Mouse (Mus musculus) gastrocnemius, postnatal 10 days (tissue): ENCODE measurements around the gene Gm2431. TPM values are rescaled to one million over a fixed set of nuclear protein-coding genes. Genes with fewer than 3 reads are reported as not detected.
"Not testable (repeated sequence)": the region's sequence is repeated elsewhere in the genome, so short reads cannot be mapped to it uniquely, and the experiment has no call there.

Source experiments
- DNase-seq: peaks from one replicate; pipeline ENCODE4 v3.0.0; 2021; ENCODE audit warnings: mixed read lengths
- long read RNA-seq, 2 experiments: library from polyadenylated mRNA; stranded (forward); transcript quantifications; one replicate each; pipeline ENCODE4 v2.0.0; 2021
- total RNA-seq, 2 experiments: library from RNA; stranded (reverse); gene quantifications; 2 replicates each; pipeline ENCODE4 v1.2.3; 2021

The Gm2431 gene
- not detected for total RNA-seq
- long read RNA-seq, experiment 1: 0 reads
- long read RNA-seq, experiment 2: 0 reads

GRCm38 (mm10) chr7:142258254-142258653 is at the start of gene Gm2431:
Gene Gm2431 (minus strand): TSS chr7:142258354.
- DNase-seq: not testable (repeated sequence)

DNA sequence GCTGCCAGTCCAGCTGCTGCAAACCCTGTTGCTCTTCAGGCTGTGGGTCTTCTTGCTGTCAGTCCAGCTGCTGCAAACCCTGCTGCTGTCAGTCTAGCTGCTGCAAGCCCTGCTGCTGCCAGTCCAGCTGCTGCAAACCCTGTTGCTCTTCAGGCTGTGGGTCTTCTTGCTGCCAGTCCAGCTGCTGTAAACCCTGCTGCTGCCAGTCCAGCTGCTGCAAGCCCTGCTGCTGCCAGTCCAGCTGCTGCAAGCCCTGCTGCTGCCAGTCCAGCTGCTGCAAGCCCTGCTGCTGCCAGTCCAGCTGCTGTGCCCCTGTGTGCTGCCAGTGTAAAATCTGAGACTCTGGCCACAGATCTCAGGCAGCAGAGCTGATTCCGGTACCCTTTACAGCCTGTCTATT is 45.8 kb upstream of the Gm2431 start:
- DNase-seq: not testable (repeated sequence)

GRCm38 (mm10) chr7:142303249-142303648 is 45.1 kb upstream of the Gm2431 start, which contains the start of gene Krtap5-4:
Gene Krtap5-4 (plus strand): TSS chr7:142303549.
- no peak for DNase-seq

- DNase-seq: not testable (repeated sequence)
These were observed 38.9 kb upstream of the Gm2431 start, which contains the start of gene Krtap5-1 for GRCm38 (mm10) chr7:142297018-142297417. Gene Krtap5-1 (minus strand): TSS chr7:142297118.

GRCm38 (mm10) chr7:142296108-142296507 is 38.0 kb upstream of the Gm2431 start:
- not testable (repeated sequence) for DNase-seq

DNA sequence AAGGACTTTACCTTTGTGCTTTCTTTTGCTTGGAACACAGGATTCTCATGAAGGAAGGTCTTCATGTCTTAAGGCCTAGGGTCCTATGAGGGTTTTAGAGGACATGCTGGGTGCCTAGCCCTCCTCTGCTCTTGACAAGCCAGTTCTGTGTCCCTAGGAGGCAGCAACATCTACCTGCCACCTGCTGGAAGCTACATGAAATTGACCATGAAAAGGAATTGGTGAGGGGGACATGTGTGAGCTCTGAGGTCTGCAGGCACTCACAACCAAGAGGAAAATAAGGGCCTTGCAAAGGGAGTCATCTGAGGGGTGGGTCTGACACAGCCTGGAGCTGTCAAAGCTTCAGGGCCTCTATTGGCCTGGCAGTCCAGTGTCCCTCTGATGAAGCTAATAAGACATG is 37.3 kb upstream of the Gm2431 start:
- no peak for DNase-seq

GRCm38 (mm10) chr7:142293851-142294250 is 35.7 kb upstream of the Gm2431 start:
- not testable (repeated sequence) for DNase-seq

DNA sequence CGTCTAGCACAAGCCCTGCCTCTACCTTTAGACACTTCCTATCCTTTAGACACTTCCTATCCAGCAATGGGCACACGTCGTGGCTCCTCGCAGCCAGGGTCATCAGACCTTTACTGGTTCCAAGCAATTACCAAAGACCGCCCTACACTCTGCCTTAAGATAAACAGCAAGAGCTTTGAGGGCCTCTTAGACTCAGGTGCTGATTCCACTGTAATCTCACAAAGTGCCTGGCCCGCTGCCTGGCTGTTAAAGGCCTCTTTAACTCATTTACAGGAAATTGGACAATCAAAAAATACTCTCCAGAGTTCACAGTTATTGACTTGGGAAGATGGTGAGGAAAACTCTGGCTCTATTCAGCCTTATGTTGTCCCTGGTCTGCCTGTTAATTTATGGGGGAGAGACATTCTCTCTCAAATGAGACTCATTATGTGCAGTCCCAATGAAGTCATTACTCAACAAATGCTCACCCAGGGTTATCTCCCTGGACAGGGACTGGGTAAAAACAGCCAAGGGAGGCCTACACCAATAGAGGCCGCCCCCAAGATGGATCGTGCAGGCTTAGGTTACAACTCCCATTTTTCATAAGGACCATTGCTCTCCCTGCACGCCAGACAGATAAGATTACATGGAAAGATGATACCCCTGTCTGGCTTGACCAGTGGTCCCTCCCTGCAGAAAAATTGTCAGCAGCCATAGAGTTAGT is 27.9 kb upstream of the Gm2431 start:
- not testable (repeated sequence) for DNase-seq

DNA sequence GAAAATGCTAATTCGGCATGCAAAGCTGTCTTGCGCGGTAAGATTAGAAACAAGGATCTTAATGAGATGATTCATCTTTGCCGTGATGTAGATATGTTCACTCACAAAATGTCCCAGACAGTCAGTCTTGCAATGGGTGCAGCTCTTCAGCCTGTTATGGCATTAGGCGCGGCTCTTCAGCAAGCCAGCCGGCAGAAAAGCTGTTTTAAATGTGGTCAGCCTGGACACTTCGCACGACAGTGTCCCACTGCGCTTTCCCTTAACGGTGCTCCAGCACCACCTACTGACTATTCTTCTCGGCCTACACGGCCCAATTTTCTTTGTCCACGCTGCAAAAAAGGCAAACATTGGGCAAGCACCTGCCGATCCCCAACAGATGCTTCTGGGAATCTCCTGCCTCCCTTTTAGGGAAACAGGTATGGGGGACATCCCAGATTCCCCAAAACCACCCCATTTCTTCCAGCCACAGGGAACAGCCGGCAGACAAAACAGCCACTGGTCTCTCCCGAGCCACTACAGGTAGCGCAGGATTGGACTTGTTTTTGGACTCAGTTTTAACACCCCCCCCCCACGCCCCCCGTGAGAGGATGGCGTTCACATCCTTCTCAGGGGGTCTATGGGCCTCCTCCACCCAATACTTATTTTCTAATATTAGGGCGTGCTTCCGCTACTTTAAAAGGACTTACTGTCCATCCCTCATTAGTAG is 27.1 kb upstream of the Gm2431 start:
- peak; percentile 19 for DNase-seq

GRCm38 (mm10) chr7:142284615-142285080 is 26.5 kb upstream of the Gm2431 start:
- peak; percentile 94 for DNase-seq

- DNase-seq: peak; percentile 43
These were observed 26.0 kb upstream of the Gm2431 start for GRCm38 (mm10) chr7:142284023-142284591.

GRCm38 (mm10) chr7:142282847-142283246 is 24.7 kb upstream of the Gm2431 start:
- not testable (repeated sequence) for DNase-seq

DNA sequence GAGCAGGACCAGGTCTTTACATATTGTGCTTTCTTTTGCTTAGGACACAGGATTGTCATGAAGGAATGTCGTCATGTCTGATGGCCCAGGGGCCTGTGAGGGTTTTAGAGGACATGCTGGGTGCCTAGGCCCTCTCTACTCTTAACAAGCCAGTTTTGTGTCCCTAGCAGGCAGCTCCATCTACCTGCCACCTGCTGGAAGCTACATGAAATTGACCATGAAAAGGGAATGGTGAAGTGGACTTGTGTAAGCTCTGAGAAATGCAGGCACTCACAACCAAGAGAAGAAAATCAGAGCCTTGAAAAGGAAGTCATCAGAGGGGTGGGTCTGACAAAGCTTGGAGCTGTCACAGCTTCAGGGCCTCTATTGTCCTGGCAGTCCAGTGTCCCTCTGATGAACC is 21.1 kb upstream of the Gm2431 start:
- DNase-seq: not testable (repeated sequence)

DNA sequence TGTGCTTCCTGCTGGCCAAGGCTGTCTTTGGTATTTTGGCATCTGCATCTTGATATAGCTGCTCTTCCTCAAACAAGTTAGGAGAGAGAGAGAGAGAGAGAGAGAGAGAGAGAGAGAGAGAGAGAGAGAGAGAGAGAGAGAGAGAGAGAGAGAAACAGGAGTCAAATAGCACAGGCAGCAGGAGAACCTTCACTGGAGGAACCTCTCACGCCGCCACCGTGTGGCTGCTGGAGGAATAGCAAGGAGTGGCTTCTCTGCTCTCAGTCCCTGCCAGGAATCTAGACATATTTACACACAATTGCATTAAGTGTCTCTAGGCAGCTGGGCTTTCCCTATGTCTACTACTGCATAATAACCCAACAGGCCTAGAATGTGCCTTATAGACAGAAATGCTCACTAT is 20.0 kb upstream of the Gm2431 start:
- DNase-seq: peak; percentile 73

GRCm38 (mm10) chr7:142274263-142274662 is 16.1 kb upstream of the Gm2431 start, which contains the start of gene Gm4559:
Gene Gm4559 (minus strand): TSS chr7:142274363.
- not testable (repeated sequence) for DNase-seq

- peak; percentile 32 for DNase-seq
These were observed 2.6 kb downstream of the Gm2431 start for GRCm38 (mm10) chr7:142255517-142255916.

- peak; percentile 10 for DNase-seq
These were observed 8.3 kb downstream of the Gm2431 start for GRCm38 (mm10) chr7:142249824-142250223.

- DNase-seq: no peak
These were observed 17.2 kb downstream of the Gm2431 start, which contains the start of gene Gm40460 for GRCm38 (mm10) chr7:142240978-142241377. Gene Gm40460 (minus strand): TSS chr7:142241078.

GRCm38 (mm10) chr7:142231540-142231939 is 26.6 kb downstream of the Gm2431 start:
- DNase-seq: no peak

GRCm38 (mm10) chr7:142229871-142230270 is 28.3 kb downstream of the Gm2431 start, which contains the start of gene Krtap5-5:
Gene Krtap5-5 (minus strand): TSS chr7:142229971.
- not testable (repeated sequence) for DNase-seq

DNA sequence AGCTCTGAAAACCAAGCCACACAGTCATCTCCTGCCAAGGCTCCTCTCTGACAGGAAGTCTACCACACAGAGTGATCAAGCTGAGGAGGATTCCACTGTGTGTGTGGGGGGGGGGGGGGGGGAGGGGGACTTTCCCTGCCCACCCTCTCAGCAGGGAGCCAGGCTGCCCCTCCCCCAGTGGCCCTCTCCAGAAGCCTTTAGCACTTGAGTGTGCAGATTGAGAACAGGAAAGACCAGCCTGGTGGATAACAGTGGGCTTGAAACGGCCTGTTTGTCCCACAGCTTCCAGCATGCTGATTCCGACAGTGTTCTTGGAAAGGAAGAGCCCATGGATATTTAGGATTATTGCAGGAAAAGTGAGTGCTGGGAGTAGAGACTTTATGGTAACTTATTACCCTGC is 33.6 kb downstream of the Gm2431 start:
- DNase-seq: no peak

GRCm38 (mm10) chr7:142212136-142212535 is 46.0 kb downstream of the Gm2431 start:
- not testable (repeated sequence) for DNase-seq

GRCm38 (mm10) chr7:142211559-142211958 is 46.6 kb downstream of the Gm2431 start, which contains the start of gene Gm7579:
Gene Gm7579 (plus strand): TSS chr7:142211859.
- DNase-seq: no peak
